Mouse (Mus musculus): ENCODE measurements around the gene Wdr89. TPM values are rescaled to one million over a fixed set of nuclear protein-coding genes. Genes with fewer than 3 reads are reported as not detected.

The Wdr89 gene
- polyA plus RNA-seq, 1 experiment from 2014 or later = 14.5 TPM

DNA sequence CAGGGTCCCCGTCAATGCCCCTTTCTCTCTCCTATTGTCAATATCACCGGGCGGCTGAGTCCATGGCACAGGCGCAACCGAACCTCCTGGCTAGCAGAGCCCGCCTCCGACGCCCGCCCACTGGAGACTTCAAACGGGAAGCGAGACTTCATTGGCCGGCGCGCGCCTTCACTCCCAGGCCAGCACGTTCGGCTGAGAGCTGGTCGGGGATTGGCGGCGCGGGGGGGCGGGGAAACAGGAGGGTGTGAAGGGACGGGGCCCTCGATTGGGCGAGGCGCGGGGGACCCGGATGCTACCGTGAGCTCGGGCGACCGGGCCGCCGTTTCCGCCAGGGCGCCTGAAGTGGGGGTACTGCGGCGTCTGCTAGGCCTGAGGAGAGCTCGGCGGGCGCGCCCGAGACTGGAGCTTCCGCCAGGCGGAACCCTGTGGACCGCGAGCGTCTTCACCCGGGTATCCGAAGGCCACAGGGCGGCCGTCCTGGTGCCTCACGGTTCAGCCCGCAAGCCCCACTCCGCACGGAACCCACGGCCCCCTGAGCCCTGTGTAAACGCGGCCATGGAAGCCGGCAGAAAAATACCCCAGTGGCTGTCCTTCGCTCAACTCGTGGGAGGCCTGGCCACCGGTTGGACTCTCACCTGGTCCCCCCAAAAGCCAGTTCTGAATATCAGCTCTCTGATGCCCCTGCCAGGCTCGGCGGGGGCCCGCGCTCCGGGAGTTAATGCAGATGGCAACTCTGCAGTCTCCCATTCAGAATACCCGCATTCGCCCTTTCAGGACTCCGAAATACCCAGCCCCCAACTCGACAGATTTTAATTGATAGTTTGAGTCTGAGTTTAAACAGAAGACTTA is 73.0 kb downstream of the Wdr89 start, which contains the start of gene Ppp2r5e:
Gene Ppp2r5e, minus strand, starts transcription at position 92 of the 849 bp plus-strand sequence.
- 0 out of 2 replicates have a peak, but pooled peaks have one; percentile 1 for TF ChIP-seq CTCF (IDR thresholded peaks at IDR 0.05; ENCODE audit: low read depth)
- Histone ChIP-seq H3K9me3 (ENCODE audit: low read depth, low read length) (no peaks in the 10 kb centered on the region), H3K4me1 (ENCODE audit: insufficient read depth) (peaks cover 5% of the 10 kb centered on the region; the same call in 1 of the 2 replicates), H3K27ac (ENCODE audit: low read depth) (peak within 1 kb of the TSS; percentile 96), H3K4me3 (ENCODE audit: low read depth, low read length) (peak within 1 kb of the TSS; percentile 98), H3K27me3 (ENCODE audit: insufficient read depth, low read length) (no peaks in the 10 kb centered on the region), H3K36me3 (ENCODE audit: insufficient read depth) (peaks cover 17% of the 10 kb centered on the region), H3K9ac (peak within 1 kb of the TSS; percentile 97), H3K4me2 (peak within 1 kb of the TSS; percentile 75)
- ATAC-seq (ENCODE audit: insufficient read depth) (peak; percentile 100), DNase-seq (peak; percentile 98)
- WGBS = under 1% methylated on average over 72 of the region's 72 CpGs

DNA sequence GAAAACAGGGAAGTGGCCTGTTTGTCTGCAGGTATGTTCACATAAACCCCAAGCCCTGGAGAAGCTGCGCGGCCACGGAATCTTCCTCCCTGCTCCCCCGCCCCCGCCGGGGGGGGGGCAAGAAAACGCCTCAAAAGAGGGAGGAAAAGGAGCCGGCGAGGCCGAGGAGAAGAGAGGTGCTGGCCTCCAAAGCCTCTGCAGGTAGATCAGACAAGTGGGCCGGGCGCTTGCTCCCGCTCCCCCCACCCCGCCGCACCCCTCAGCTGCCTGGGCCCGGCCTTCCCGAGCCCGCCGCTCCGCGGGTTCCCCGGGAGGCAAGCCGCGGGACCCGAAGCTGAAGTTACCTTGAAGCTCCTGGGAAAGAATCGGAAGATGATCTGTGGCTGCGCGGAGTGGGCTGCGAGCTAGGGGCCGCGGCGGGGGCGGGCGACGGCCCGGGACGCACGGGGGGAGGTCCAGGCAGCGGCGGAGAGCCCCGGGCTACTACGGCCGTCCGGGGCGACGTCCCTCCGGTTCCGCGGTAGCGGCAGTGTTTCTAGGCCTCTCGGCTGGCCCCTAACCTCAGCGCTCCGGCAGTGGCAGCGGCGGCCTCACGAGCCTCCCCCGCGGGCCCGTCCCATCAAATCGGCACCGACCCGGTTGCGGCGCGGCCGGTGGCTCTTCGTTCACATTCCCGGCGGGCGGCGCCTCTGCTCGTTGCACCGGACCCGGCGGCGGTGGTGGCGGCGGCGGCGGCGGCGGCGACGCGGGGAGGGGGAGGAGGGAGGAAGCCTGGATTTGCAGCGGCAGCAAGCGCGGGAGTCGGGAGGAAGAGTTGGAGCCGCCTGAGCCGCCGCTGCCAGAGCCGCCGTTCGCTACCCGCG is 73.8 kb downstream of the Wdr89 start:
- Histone ChIP-seq H3K36me3 (ENCODE audit: insufficient read depth) (peaks cover 22% of the 10 kb centered on the region), H3K4me1 (ENCODE audit: insufficient read depth) (peaks cover 5% of the 10 kb centered on the region; the same call in 1 of the 2 replicates), H3K9ac (peak overlapping the region; percentile 94), H3K4me3 (ENCODE audit: low read depth, low read length) (peak overlapping the region; percentile 98), H3K4me2 (peak overlapping the region; percentile 72), H3K9me3 (ENCODE audit: low read depth, low read length) (no peaks in the 10 kb centered on the region), H3K27ac (ENCODE audit: low read depth) (peak overlapping the region; percentile 93), H3K27me3 (ENCODE audit: insufficient read depth, low read length) (no peaks in the 10 kb centered on the region)
- peak; percentile 53 for DNase-seq
- under 1% methylated on average over 84 of the region's 97 CpGs for WGBS
- TF ChIP-seq CTCF (IDR thresholded peaks at IDR 0.05; ENCODE audit: low read depth) = no peak
- ATAC-seq (ENCODE audit: insufficient read depth) = peak; percentile 20

GRCm38 (mm10) chr12:75594404-75594803 is 74.9 kb downstream of the Wdr89 start:
- H3K4me2 ChIP-seq = peak overlapping the region; percentile 72
- TF ChIP-seq CTCF (IDR thresholded peaks at IDR 0.05; ENCODE audit: low read depth) = no peak
- no peak overlapping the region for H3K27ac ChIP-seq (ENCODE audit: low read depth)
- peak overlapping the region; percentile 98 for H3K4me3 ChIP-seq (ENCODE audit: low read depth, low read length)
- peaks cover 5% of the 10 kb centered on the region; the same call in 1 of the 2 replicates for H3K4me1 ChIP-seq (ENCODE audit: insufficient read depth)
- no peaks in the 10 kb centered on the region for H3K27me3 ChIP-seq (ENCODE audit: insufficient read depth, low read length)
- DNase-seq = no peak
- H3K36me3 ChIP-seq (ENCODE audit: insufficient read depth) = peaks cover 33% of the 10 kb centered on the region
- no peak for ATAC-seq (ENCODE audit: insufficient read depth)
- H3K9me3 ChIP-seq (ENCODE audit: low read depth, low read length) = no peaks in the 10 kb centered on the region
- H3K9ac ChIP-seq = peak overlapping the region; percentile 6; the same call in 1 of the 2 replicates
- 26% methylated on average over 5 of the region's 5 CpGs for WGBS

- Histone ChIP-seq H3K36me3 (ENCODE audit: insufficient read depth) (peaks cover 37% of the 10 kb centered on the region), H3K4me2 (peak overlapping the region; percentile 72), H3K9me3 (ENCODE audit: low read depth, low read length) (no peaks in the 10 kb centered on the region), H3K4me3 (ENCODE audit: low read depth, low read length) (peak overlapping the region; percentile 98), H3K27ac (ENCODE audit: low read depth) (no peak overlapping the region), H3K27me3 (ENCODE audit: insufficient read depth, low read length) (no peaks in the 10 kb centered on the region), H3K4me1 (ENCODE audit: insufficient read depth) (peaks cover 5% of the 10 kb centered on the region; the same call in 1 of the 2 replicates), H3K9ac (no peak overlapping the region; the same call in 1 of the 2 replicates)
- TF ChIP-seq CTCF (IDR thresholded peaks at IDR 0.05; ENCODE audit: low read depth) = no peak
- ATAC-seq (ENCODE audit: insufficient read depth) = no peak
- 65% methylated on average over 4 of the region's 4 CpGs for WGBS
- DNase-seq = no peak
These were observed 75.5 kb downstream of the Wdr89 start for GRCm38 (mm10) chr12:75593817-75594216.

GRCm38 (mm10) chr12:75587501-75587900 is 81.8 kb downstream of the Wdr89 start:
- ATAC-seq (ENCODE audit: insufficient read depth) (no peak), DNase-seq (no peak)
- Histone ChIP-seq H3K27ac (ENCODE audit: low read depth) (no peak overlapping the region), H3K9me3 (ENCODE audit: low read depth, low read length) (no peaks in the 10 kb centered on the region), H3K4me3 (ENCODE audit: low read depth, low read length) (no peak overlapping the region), H3K36me3 (ENCODE audit: insufficient read depth) (peaks cover 55% of the 10 kb centered on the region), H3K9ac (no peak overlapping the region), H3K27me3 (ENCODE audit: insufficient read depth, low read length) (no peaks in the 10 kb centered on the region), H3K4me1 (ENCODE audit: insufficient read depth) (no peaks in the 10 kb centered on the region), H3K4me2 (no peak overlapping the region)
- TF ChIP-seq CTCF (IDR thresholded peaks at IDR 0.05; ENCODE audit: low read depth) = no peak

DNA sequence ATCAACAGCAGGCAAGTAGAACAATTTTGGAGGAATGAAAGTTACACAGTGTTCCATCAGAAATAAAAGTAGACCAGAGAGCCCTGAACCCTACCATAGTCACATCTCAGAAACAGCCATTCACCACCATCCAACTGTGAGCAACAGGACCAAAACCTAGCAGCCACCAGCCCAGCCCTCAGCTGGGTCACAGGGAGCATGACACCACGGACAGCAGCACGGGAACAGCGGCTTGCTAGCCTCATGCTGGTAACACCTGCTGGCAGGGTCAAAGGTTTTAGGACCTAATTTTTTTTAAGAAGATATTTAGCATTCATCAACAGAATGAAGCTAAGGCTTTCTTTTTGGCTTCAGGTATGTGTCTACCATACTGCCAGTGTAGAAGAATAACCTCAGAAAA is 85.6 kb downstream of the Wdr89 start:
- Histone ChIP-seq H3K27ac (ENCODE audit: low read depth) (no peak overlapping the region), H3K27me3 (ENCODE audit: insufficient read depth, low read length) (no peaks in the 10 kb centered on the region), H3K36me3 (ENCODE audit: insufficient read depth) (peaks cover 24% of the 10 kb centered on the region), H3K4me3 (ENCODE audit: low read depth, low read length) (no peak overlapping the region), H3K9ac (no peak overlapping the region), H3K9me3 (ENCODE audit: low read depth, low read length) (no peaks in the 10 kb centered on the region), H3K4me1 (ENCODE audit: insufficient read depth) (no peaks in the 10 kb centered on the region), H3K4me2 (no peak overlapping the region)
- DNase-seq = no peak
- ATAC-seq (ENCODE audit: insufficient read depth) = no peak
- no peak for TF ChIP-seq CTCF (IDR thresholded peaks at IDR 0.05; ENCODE audit: low read depth)
- WGBS = 60% methylated on average over 3 of the region's 3 CpGs

Other genes with a start within 250 kb of the Wdr89 start
- gene Ppp2r5e, start 73.3 kb downstream of the Wdr89 start, polyA plus RNA-seq (2014; fragmentation: Nextera tagmentation; extraction: Ambion mirVana) = 19.9 and 20.3 TPM in 2 replicates
- 19.1 and 21.1 TPM in 2 replicates for gene Sgpp1, start 66.2 kb upstream of the Wdr89 start, polyA plus RNA-seq (2014; fragmentation: Nextera tagmentation; extraction: Ambion mirVana)
- 59.4 and 68.4 TPM in 2 replicates for gene Syne2, start 148.6 kb upstream of the Wdr89 start, polyA plus RNA-seq (2014; fragmentation: Nextera tagmentation; extraction: Ambion mirVana)